Mouse (Mus musculus): Measurements from ENCODE around the gene Srgn. TPM values are rescaled to one million over a fixed set of nuclear protein-coding genes. Genes with fewer than 3 reads are reported as not detected.
"Not testable (repeated sequence)": the region's sequence is repeated elsewhere in the genome, so short reads cannot be mapped to it uniquely, and the experiment has no call there.

Srgn gene
- polyA plus RNA-seq, 1 experiment from 2014 or later, result 306 TPM

GRCm38 (mm10) chr10:62521763-62522162 lies 5.5 kb downstream of the Srgn start:
- DNase-seq (ENCODE audit: low spot score), result no peak

GRCm38 (mm10) chr10:62520911-62521310 lies 6.3 kb downstream of the Srgn start:
- no peak for DNase-seq (ENCODE audit: low spot score)

- no peak for DNase-seq (ENCODE audit: low spot score)
Observed at GRCm38 (mm10) chr10:62517511-62517910, 9.7 kb downstream of the Srgn start.

GRCm38 (mm10) chr10:62512855-62513254 lies 14.4 kb downstream of the Srgn start:
- DNase-seq (ENCODE audit: low spot score), result no peak

GRCm38 (mm10) chr10:62511528-62511927 lies 15.7 kb downstream of the Srgn start:
- no peak for DNase-seq (ENCODE audit: low spot score)

- no peak for DNase-seq (ENCODE audit: low spot score)
Observed at GRCm38 (mm10) chr10:62509032-62509656, 18.1 kb downstream of the Srgn start.

- DNase-seq (ENCODE audit: low spot score), result peak; percentile 12
Observed at GRCm38 (mm10) chr10:62508459-62508858, 18.8 kb downstream of the Srgn start.

GRCm38 (mm10) chr10:62507591-62508308 lies 19.5 kb downstream of the Srgn start:
- peak; percentile 76 for DNase-seq (ENCODE audit: low spot score)

- DNase-seq (ENCODE audit: low spot score), result peak; percentile 15
Observed at GRCm38 (mm10) chr10:62507071-62507470, 20.2 kb downstream of the Srgn start.

- peak; percentile 69 for DNase-seq (ENCODE audit: low spot score)
Observed at GRCm38 (mm10) chr10:62506019-62506556, 21.2 kb downstream of the Srgn start.

GRCm38 (mm10) chr10:62505224-62505983 lies 21.8 kb downstream of the Srgn start:
- DNase-seq (ENCODE audit: low spot score), result no peak

GRCm38 (mm10) chr10:62503836-62504628 lies 23.2 kb downstream of the Srgn start:
- DNase-seq (ENCODE audit: low spot score), result no peak

GRCm38 (mm10) chr10:62503353-62503752 lies 23.9 kb downstream of the Srgn start:
- DNase-seq (ENCODE audit: low spot score), result no peak

- DNase-seq (ENCODE audit: low spot score), result no peak
Observed at GRCm38 (mm10) chr10:62501951-62502350, 25.3 kb downstream of the Srgn start.

GRCm38 (mm10) chr10:62500916-62501615 lies 26.2 kb downstream of the Srgn start:
- peak; percentile 17 for DNase-seq (ENCODE audit: low spot score)

- DNase-seq (ENCODE audit: low spot score), result peak; percentile 87
Observed at GRCm38 (mm10) chr10:62500088-62500915, 26.9 kb downstream of the Srgn start.

- DNase-seq (ENCODE audit: low spot score), result not testable (repeated sequence)
Observed at GRCm38 (mm10) chr10:62491681-62492080, 35.6 kb downstream of the Srgn start.

- peak; percentile 46 for DNase-seq (ENCODE audit: low spot score)
Observed at GRCm38 (mm10) chr10:62488266-62488665, 39.0 kb downstream of the Srgn start.

- DNase-seq (ENCODE audit: low spot score), result peak; percentile 97
Observed at GRCm38 (mm10) chr10:62486618-62487415, 40.4 kb downstream of the Srgn start, which contains the start of gene Vps26a. Vps26a (minus strand) TSS chr10:62486805.

All from thymus, postnatal 0 days (tissue).